Mouse (Mus musculus) hindbrain, embryonic 13.5 days (tissue): ENCODE data around the gene Ctnnbl1. TPM values are rescaled to one million over a fixed set of nuclear protein-coding genes. Genes with fewer than 3 reads are reported as not detected.
A peak's percentile ranks its signal among the peaks of the same experiment; 100 is the strongest.

ENCODE experiments used
- ATAC-seq: fragments of 200-750 bp; cut with Nextera tagmentation; 2 replicates; pipeline ENCODE4 v1.8.0; 2017; ENCODE audit warnings: moderate TSS enrichment; ENCODE audit not compliant: low FRiP score
- H3K27ac ChIP-seq: fragments of 300-500 bp; sonication (generic); 2 replicates; pipeline ENCODE4 v1.5.1; 2015; ENCODE audit warnings: inconsistent platforms, mild to moderate bottlenecking, moderate library complexity
- H3K27me3 ChIP-seq: fragments of 300-500 bp; sonication (generic); 2 replicates; pipeline ENCODE4 v1.6.1; 2015; ENCODE audit warnings: mild to moderate bottlenecking, inconsistent platforms
- H3K36me3 ChIP-seq: fragments of 300-500 bp; sonication (generic); 2 replicates; pipeline ENCODE4 v1.6.1; 2015; ENCODE audit warnings: mild to moderate bottlenecking, inconsistent platforms
- H3K4me1 ChIP-seq: fragments of 300-500 bp; sonication (generic); replicated peaks from 2 replicates; pipeline ENCODE4 v1.6.1; 2015; ENCODE audit warnings: inconsistent platforms
- H3K4me2 ChIP-seq: fragments of 300-500 bp; sonication (generic); 2 replicates; pipeline ENCODE4 v1.6.1; 2015; ENCODE audit warnings: inconsistent platforms, mild to moderate bottlenecking, moderate library complexity
- H3K4me3 ChIP-seq: fragments of 300-500 bp; sonication (generic); 2 replicates; pipeline ENCODE4 v1.5.1; 2015; ENCODE audit warnings: mild to moderate bottlenecking, inconsistent platforms
- H3K9ac ChIP-seq: fragments of 300-500 bp; sonication (generic); 2 replicates; pipeline ENCODE4 v1.6.1; 2015; ENCODE audit warnings: mild to moderate bottlenecking, inconsistent platforms
- H3K9me3 ChIP-seq: fragments of 300-500 bp; sonication (generic); 2 replicates; pipeline ENCODE4 v1.6.1; 2016; ENCODE audit warnings: inconsistent platforms
- WGBS: fragments of 180-500 bp; shearing (Covaris S2); methylation state at CpG from one replicate; pipeline ENCODE4 v1.1.7; 2015; 5-methylcytosine and 5-hydroxymethylcytosine counted together
- polyA plus RNA-seq: library from polyadenylated mRNA; unstranded; fragments of >200 nt; fragmentation: Nextera tagmentation; extraction: Ambion mirVana; gene quantifications from 2 replicates; pipeline ENCODE4 v1.2.1, GENCODE M21; 2015

Gene Ctnnbl1
- polyA plus RNA-seq, 1 experiment from 2014 or later, result 70.6 TPM

- no peak overlapping the region for H3K4me3 ChIP-seq
- H3K9me3 ChIP-seq, result no peaks in the 10 kb centered on the region
- ATAC-seq, result no peak; the same call in 1 of the 2 replicates
- H3K36me3 ChIP-seq, result no peaks in the 10 kb centered on the region
- H3K4me2 ChIP-seq, result peak overlapping the region; percentile 40
- H3K27me3 ChIP-seq, result no peaks in the 10 kb centered on the region
- peaks cover 71% of the 10 kb centered on the region for H3K4me1 ChIP-seq
- peak overlapping the region; percentile 94 for H3K27ac ChIP-seq
- H3K9ac ChIP-seq, result peak overlapping the region; percentile 61
- WGBS, result 37% methylated on average over 7 of the region's 7 CpGs
Observed at GRCm38 (mm10) chr2:157752374-157752743, 15.2 kb downstream of the Ctnnbl1 start.

GRCm38 (mm10) chr2:157755771-157756170, 18.6 kb downstream of the Ctnnbl1 start:
- no peaks in the 10 kb centered on the region for H3K27me3 ChIP-seq
- no peak overlapping the region for H3K4me2 ChIP-seq
- no peaks in the 10 kb centered on the region for H3K36me3 ChIP-seq
- no peak for ATAC-seq
- H3K27ac ChIP-seq, result peak overlapping the region; percentile 74
- peaks cover 70% of the 10 kb centered on the region for H3K4me1 ChIP-seq
- no peak overlapping the region for H3K4me3 ChIP-seq
- no peak overlapping the region for H3K9ac ChIP-seq
- WGBS, result 85% methylated on average over 7 of the region's 7 CpGs
- no peaks in the 10 kb centered on the region for H3K9me3 ChIP-seq

GRCm38 (mm10) chr2:157756193-157756592, 19.0 kb downstream of the Ctnnbl1 start:
- peaks cover 66% of the 10 kb centered on the region for H3K4me1 ChIP-seq
- no peak overlapping the region for H3K4me3 ChIP-seq
- no peaks in the 10 kb centered on the region for H3K9me3 ChIP-seq
- H3K27ac ChIP-seq, result peak overlapping the region; percentile 74
- H3K4me2 ChIP-seq, result no peak overlapping the region
- ATAC-seq, result no peak
- H3K36me3 ChIP-seq, result no peaks in the 10 kb centered on the region
- no peak overlapping the region for H3K9ac ChIP-seq
- 79% methylated on average over 7 of the region's 7 CpGs for WGBS
- H3K27me3 ChIP-seq, result no peaks in the 10 kb centered on the region

- H3K4me1 ChIP-seq, result peaks cover 44% of the 10 kb centered on the region
- H3K9ac ChIP-seq, result no peak overlapping the region
- no peaks in the 10 kb centered on the region for H3K27me3 ChIP-seq
- H3K9me3 ChIP-seq, result no peaks in the 10 kb centered on the region
- no peaks in the 10 kb centered on the region for H3K36me3 ChIP-seq
- no peak overlapping the region for H3K4me2 ChIP-seq
- no peak overlapping the region; the same call in 1 of the 2 replicates for H3K27ac ChIP-seq
- H3K4me3 ChIP-seq, result no peak overlapping the region
- no peak for ATAC-seq
- 89% methylated on average over 5 of the region's 5 CpGs for WGBS
Observed at GRCm38 (mm10) chr2:157758395-157758794, 21.2 kb downstream of the Ctnnbl1 start.

GRCm38 (mm10) chr2:157759717-157760116, 22.5 kb downstream of the Ctnnbl1 start:
- Histone ChIP-seq H3K9ac (no peak overlapping the region), H3K9me3 (no peaks in the 10 kb centered on the region), H3K4me2 (no peak overlapping the region), H3K4me1 (peaks cover 32% of the 10 kb centered on the region), H3K4me3 (no peak overlapping the region), H3K27me3 (no peaks in the 10 kb centered on the region), H3K36me3 (no peaks in the 10 kb centered on the region), H3K27ac (no peak overlapping the region)
- 80% methylated on average over 6 of the region's 6 CpGs for WGBS
- no peak for ATAC-seq

- Histone ChIP-seq H3K27ac (no peak overlapping the region), H3K4me2 (no peak overlapping the region), H3K9ac (no peak overlapping the region), H3K4me1 (peaks cover 40% of the 10 kb centered on the region), H3K4me3 (no peak overlapping the region), H3K9me3 (no peaks in the 10 kb centered on the region), H3K36me3 (no peaks in the 10 kb centered on the region), H3K27me3 (no peaks in the 10 kb centered on the region)
- ATAC-seq, result no peak
- WGBS, result 92% methylated on average over 4 of the region's 4 CpGs
Observed at GRCm38 (mm10) chr2:157762903-157763302, 25.7 kb downstream of the Ctnnbl1 start.

GRCm38 (mm10) chr2:157766591-157766990, 29.4 kb downstream of the Ctnnbl1 start:
- no peak overlapping the region for H3K4me3 ChIP-seq

GRCm38 (mm10) chr2:157768682-157769429, 31.7 kb downstream of the Ctnnbl1 start:
- H3K4me2 ChIP-seq, result no peak overlapping the region; the same call in 1 of the 2 replicates
- ATAC-seq, result peak; percentile 62
- no peaks in the 10 kb centered on the region for H3K27me3 ChIP-seq
- H3K27ac ChIP-seq, result peak overlapping the region; percentile 82
- 40% methylated on average over 10 of the region's 10 CpGs for WGBS
- H3K36me3 ChIP-seq, result no peaks in the 10 kb centered on the region
- peak overlapping the region; percentile 39 for H3K9ac ChIP-seq
- H3K4me3 ChIP-seq, result no peak overlapping the region
- no peaks in the 10 kb centered on the region for H3K9me3 ChIP-seq
- peaks cover 65% of the 10 kb centered on the region for H3K4me1 ChIP-seq

More at GRCm38 (mm10) chr2:157766591-157766990, 29.4 kb downstream of the Ctnnbl1 start:
- Histone ChIP-seq H3K27ac (peak overlapping the region; percentile 80), H3K4me2 (no peak overlapping the region), H3K9me3 (no peaks in the 10 kb centered on the region), H3K36me3 (no peaks in the 10 kb centered on the region), H3K27me3 (no peaks in the 10 kb centered on the region), H3K4me1 (peaks cover 58% of the 10 kb centered on the region), H3K9ac (no peak overlapping the region)
- ATAC-seq, result no peak
- WGBS, result 67% methylated on average over 7 of the region's 7 CpGs

GRCm38 (mm10) chr2:157770761-157771160, 33.6 kb downstream of the Ctnnbl1 start:
- 85% methylated on average over 3 of the region's 3 CpGs for WGBS
- Histone ChIP-seq H3K4me1 (peaks cover 58% of the 10 kb centered on the region), H3K9ac (0 out of 2 replicates have a peak overlapping the region, but pooled peaks have one; percentile 46), H3K36me3 (peaks cover 13% of the 10 kb centered on the region), H3K27me3 (no peaks in the 10 kb centered on the region), H3K27ac (peak overlapping the region; percentile 62; the same call in 1 of the 2 replicates), H3K4me2 (no peak overlapping the region), H3K4me3 (no peak overlapping the region), H3K9me3 (no peaks in the 10 kb centered on the region)
- no peak for ATAC-seq

GRCm38 (mm10) chr2:157773661-157774060, 36.5 kb downstream of the Ctnnbl1 start:
- Histone ChIP-seq H3K4me1 (peaks cover 34% of the 10 kb centered on the region), H3K27me3 (no peaks in the 10 kb centered on the region), H3K27ac (no peak overlapping the region), H3K4me2 (no peak overlapping the region), H3K9ac (0 out of 2 replicates have a peak overlapping the region, but pooled peaks have one; percentile 13), H3K9me3 (no peaks in the 10 kb centered on the region), H3K36me3 (peaks cover 17% of the 10 kb centered on the region), H3K4me3 (no peak overlapping the region)
- ATAC-seq, result no peak
- 93% methylated on average over 1 of the region's 1 CpGs for WGBS

- H3K9me3 ChIP-seq, result no peaks in the 10 kb centered on the region
- no peak overlapping the region for H3K9ac ChIP-seq
- ATAC-seq, result no peak
- H3K36me3 ChIP-seq, result peaks cover 32% of the 10 kb centered on the region
- peaks cover 19% of the 10 kb centered on the region for H3K4me1 ChIP-seq
- no peak overlapping the region for H3K27ac ChIP-seq
- H3K4me3 ChIP-seq, result no peak overlapping the region
- WGBS, result 86% methylated on average over 2 of the region's 2 CpGs
- no peak overlapping the region for H3K4me2 ChIP-seq
- H3K27me3 ChIP-seq, result no peaks in the 10 kb centered on the region
Observed at GRCm38 (mm10) chr2:157775957-157776356, 38.8 kb downstream of the Ctnnbl1 start.

GRCm38 (mm10) chr2:157780956-157781355, 43.8 kb downstream of the Ctnnbl1 start:
- peaks cover 29% of the 10 kb centered on the region for H3K36me3 ChIP-seq
- 50% methylated on average over 3 of the region's 3 CpGs for WGBS
- H3K9ac ChIP-seq, result no peak overlapping the region
- ATAC-seq, result no peak
- no peaks in the 10 kb centered on the region for H3K9me3 ChIP-seq
- H3K4me3 ChIP-seq, result no peak overlapping the region
- H3K27ac ChIP-seq, result peak overlapping the region; percentile 58; the same call in 1 of the 2 replicates
- H3K4me1 ChIP-seq, result peaks cover 16% of the 10 kb centered on the region
- H3K27me3 ChIP-seq, result peaks cover 18% of the 10 kb centered on the region
- no peak overlapping the region for H3K4me2 ChIP-seq

GRCm38 (mm10) chr2:157783152-157783551, 46.0 kb downstream of the Ctnnbl1 start:
- Histone ChIP-seq H3K9ac (no peak overlapping the region), H3K9me3 (no peaks in the 10 kb centered on the region), H3K4me2 (no peak overlapping the region), H3K4me3 (no peak overlapping the region), H3K4me1 (peaks cover 23% of the 10 kb centered on the region), H3K27me3 (peaks cover 30% of the 10 kb centered on the region), H3K36me3 (peaks cover 29% of the 10 kb centered on the region), H3K27ac (no peak overlapping the region)
- no peak for ATAC-seq
- WGBS, result 88% methylated on average over 16 of the region's 16 CpGs
